Mouse (Mus musculus) heart, embryonic 11.5 days (tissue): ENCODE measurements around the gene Medag. TPM values are rescaled to one million over a fixed set of nuclear protein-coding genes. Genes with fewer than 3 reads are reported as not detected.

ENCODE experiments used
- ATAC-seq: fragments of 200-750 bp; cut with Nextera tagmentation; replicated peaks from 2 replicates; pipeline ENCODE4 v1.8.0; 2017; ENCODE audit warnings: moderate library complexity; ENCODE audit not compliant: insufficient number of reproducible peaks, low FRiP score, low TSS enrichment
- H3K27ac ChIP-seq: fragments of 300-500 bp; sonication (generic); 2 replicates; pipeline ENCODE4 v1.5.1; 2014; ENCODE audit warnings: mild to moderate bottlenecking, low read depth, low read length
- H3K27me3 ChIP-seq: fragments of 300-500 bp; sonication (generic); 2 replicates; pipeline ENCODE4 v1.6.1; 2014; ENCODE audit warnings: mild to moderate bottlenecking, low read length, mixed read lengths; ENCODE audit not compliant: control insufficient read depth, insufficient read depth
- H3K36me3 ChIP-seq: fragments of 300-500 bp; sonication (generic); 2 replicates; pipeline ENCODE4 v1.6.1; 2014; ENCODE audit warnings: mild to moderate bottlenecking, low read length, moderate library complexity, mixed read lengths; ENCODE audit not compliant: control insufficient read depth, insufficient read depth
- H3K4me1 ChIP-seq: fragments of 300-500 bp; sonication (generic); 2 replicates; pipeline ENCODE4 v1.6.1; 2014; ENCODE audit warnings: low read length; ENCODE audit not compliant: control insufficient read depth, insufficient read depth
- H3K4me2 ChIP-seq: fragments of 300-500 bp; sonication (generic); 2 replicates; pipeline ENCODE4 v1.6.1; 2014; ENCODE audit warnings: mild to moderate bottlenecking, moderate library complexity
- H3K4me3 ChIP-seq: fragments of 300-500 bp; sonication (generic); 2 replicates; pipeline ENCODE4 v1.5.1; 2014; ENCODE audit warnings: low read depth, low read length
- H3K9ac ChIP-seq: fragments of 300-500 bp; sonication (generic); 2 replicates; pipeline ENCODE4 v1.6.1; 2014; ENCODE audit warnings: mild to moderate bottlenecking, low read depth, low read length, moderate library complexity
- H3K9me3 ChIP-seq: fragments of 300-500 bp; sonication (generic); replicated peaks from 2 replicates; pipeline ENCODE4 v1.6.1; 2016; ENCODE audit warnings: low read length; ENCODE audit not compliant: control insufficient read depth
- WGBS: fragments of 180-500 bp; shearing (Covaris S2); extraction: QIAGEN DNeasy Blood & Tissue Kit; methylation state at CpG from one replicate; pipeline ENCODE4 v1.1.7; 2014; ENCODE audit not compliant: insufficient replicate concordance; 5-methylcytosine and 5-hydroxymethylcytosine counted together
- polyA plus RNA-seq: library from polyadenylated mRNA; unstranded; fragments of >200 nt; fragmentation: Nextera tagmentation; extraction: Ambion mirVana; gene quantifications from 2 replicates; pipeline ENCODE4 v1.2.1, GENCODE M21; 2014

Medag gene
- polyA plus RNA-seq, 1 experiment from 2014 or later = 0.96 TPM

DNA sequence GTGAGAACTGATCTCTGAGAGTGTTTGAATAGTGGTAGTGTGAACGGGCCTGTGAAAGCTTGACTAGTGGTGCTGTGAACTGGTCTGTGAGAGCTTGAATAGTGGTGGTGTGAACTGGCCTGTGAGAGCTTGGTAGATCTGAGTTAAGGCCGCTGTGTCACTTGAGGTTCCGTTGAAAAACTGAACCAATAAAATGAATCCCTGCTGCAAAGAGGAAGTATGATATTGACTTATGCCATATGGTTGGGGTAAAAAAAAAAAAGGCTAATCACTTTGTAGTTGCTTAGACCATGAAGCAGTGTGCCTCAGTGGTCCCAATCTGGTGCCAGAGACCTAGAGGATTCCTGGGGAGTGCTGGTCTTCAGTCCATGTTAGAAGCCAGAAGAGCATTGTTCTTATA is 2.0 kb upstream of the Medag start:
- Histone ChIP-seq H3K27me3 (peaks cover 14% of the 10 kb centered on the region), H3K36me3 (no peaks in the 10 kb centered on the region), H3K27ac (no peak overlapping the region), H3K9me3 (no peaks in the 10 kb centered on the region), H3K4me1 (0 out of 2 replicates have a peak, but pooled peaks cover 2% of the 10 kb centered on the region), H3K4me3 (no peak overlapping the region), H3K4me2 (no peak overlapping the region), H3K9ac (no peak overlapping the region)
- no peak for ATAC-seq
- WGBS = 82% methylated on average over 3 of the region's 3 CpGs

DNA sequence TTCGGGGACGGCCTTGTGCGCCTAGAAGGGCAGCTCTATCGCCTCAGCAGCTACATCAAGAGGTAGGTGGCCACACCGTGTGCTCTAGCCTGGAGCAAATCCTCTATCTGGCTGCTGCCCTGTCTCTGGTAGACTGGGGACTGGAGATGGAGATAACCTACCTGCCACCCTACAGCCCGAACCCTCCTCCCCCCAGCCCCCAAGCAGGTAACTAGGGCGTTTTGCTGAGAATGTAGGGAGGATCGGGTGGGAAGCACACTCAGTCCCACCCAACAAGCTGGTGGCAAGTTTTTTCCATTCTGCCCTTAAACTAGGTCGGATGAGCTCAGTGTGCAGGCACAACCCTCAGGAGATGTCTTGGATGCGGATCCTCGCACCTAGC is 636 bp downstream of the Medag start:
- H3K4me2 ChIP-seq = peak overlapping the region; percentile 84
- H3K9ac ChIP-seq = peak overlapping the region; percentile 69
- 0 out of 2 replicates have a peak, but pooled peaks cover 6% of the 10 kb centered on the region for H3K4me1 ChIP-seq
- ATAC-seq = no peak
- H3K27ac ChIP-seq = no peak overlapping the region
- WGBS = 30% methylated on average over 11 of the region's 11 CpGs
- H3K36me3 ChIP-seq = no peaks in the 10 kb centered on the region
- peak overlapping the region; percentile 40 for H3K4me3 ChIP-seq
- H3K27me3 ChIP-seq = peaks cover 14% of the 10 kb centered on the region
- no peaks in the 10 kb centered on the region for H3K9me3 ChIP-seq

DNA sequence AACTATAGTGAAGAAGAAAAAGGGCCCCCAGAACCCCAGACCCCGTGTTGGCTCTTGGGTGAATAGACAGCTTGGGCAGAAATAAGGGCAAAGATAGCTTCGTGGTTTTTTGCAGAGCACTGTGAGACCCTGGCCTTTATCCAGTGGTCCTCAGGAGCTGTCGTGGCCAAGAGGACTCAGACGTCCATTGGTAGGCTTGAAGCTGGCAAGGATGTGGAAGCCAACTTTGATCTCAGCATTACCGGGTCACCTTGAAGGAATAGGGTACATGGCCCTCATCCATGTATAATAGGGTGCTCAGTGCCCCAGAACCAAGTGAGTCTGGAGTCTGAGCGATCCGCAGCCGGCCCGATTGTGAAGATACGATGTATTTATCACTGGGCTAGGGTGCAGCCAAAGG is 1.1 kb downstream of the Medag start:
- Histone ChIP-seq H3K4me2 (no peak overlapping the region), H3K36me3 (no peaks in the 10 kb centered on the region), H3K9ac (no peak overlapping the region), H3K4me1 (0 out of 2 replicates have a peak, but pooled peaks cover 6% of the 10 kb centered on the region), H3K27ac (no peak overlapping the region), H3K27me3 (peaks cover 14% of the 10 kb centered on the region), H3K4me3 (no peak overlapping the region), H3K9me3 (no peaks in the 10 kb centered on the region)
- WGBS = 84% methylated on average over 10 of the region's 10 CpGs
- ATAC-seq = no peak

DNA sequence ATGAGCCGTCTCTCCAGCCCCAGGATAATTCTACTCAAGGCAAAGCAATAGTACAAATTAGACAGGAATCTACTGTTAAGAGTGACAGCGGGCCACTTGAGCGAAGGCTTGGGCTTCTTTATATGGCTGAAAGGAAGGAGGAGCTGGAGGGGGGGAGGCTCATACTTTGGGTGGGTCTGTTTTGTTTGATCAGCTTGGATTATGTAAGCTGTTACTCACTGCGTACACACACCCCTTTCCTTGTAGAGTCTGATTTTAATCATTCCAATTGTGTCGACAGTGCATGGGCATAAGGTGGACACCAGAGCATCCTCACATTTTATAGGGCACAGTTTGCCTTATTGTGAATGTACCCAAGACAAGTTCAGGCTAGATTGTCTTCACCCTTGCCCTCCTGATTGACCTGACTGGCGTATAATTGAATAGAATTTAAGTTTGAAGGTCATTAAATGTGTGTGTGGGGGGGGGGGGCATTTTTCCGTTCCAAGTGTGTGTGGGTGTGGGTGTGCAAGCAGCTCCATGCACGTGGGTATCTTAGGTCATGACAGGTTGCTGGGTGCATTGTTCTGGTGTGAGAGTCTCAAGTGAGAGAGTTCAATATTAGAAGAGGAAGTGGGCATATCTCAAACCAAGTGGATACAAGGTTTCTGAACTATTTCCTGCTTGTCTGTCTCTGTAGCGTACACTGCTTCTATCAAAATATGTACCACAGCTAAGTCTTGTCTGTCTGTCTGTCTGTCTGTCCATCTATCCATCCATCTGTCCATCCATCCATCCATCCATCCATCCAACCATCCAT is 3.0 kb downstream of the Medag start:
- H3K27ac ChIP-seq = no peak overlapping the region
- no peaks in the 10 kb centered on the region for H3K36me3 ChIP-seq
- H3K4me1 ChIP-seq = 0 out of 2 replicates have a peak, but pooled peaks cover 6% of the 10 kb centered on the region
- H3K27me3 ChIP-seq = peaks cover 14% of the 10 kb centered on the region
- no peak overlapping the region for H3K4me3 ChIP-seq
- no peak overlapping the region for H3K9ac ChIP-seq
- no peak overlapping the region for H3K4me2 ChIP-seq
- no peaks in the 10 kb centered on the region for H3K9me3 ChIP-seq
- WGBS = 75% methylated on average over 9 of the region's 9 CpGs
- ATAC-seq = no peak

DNA sequence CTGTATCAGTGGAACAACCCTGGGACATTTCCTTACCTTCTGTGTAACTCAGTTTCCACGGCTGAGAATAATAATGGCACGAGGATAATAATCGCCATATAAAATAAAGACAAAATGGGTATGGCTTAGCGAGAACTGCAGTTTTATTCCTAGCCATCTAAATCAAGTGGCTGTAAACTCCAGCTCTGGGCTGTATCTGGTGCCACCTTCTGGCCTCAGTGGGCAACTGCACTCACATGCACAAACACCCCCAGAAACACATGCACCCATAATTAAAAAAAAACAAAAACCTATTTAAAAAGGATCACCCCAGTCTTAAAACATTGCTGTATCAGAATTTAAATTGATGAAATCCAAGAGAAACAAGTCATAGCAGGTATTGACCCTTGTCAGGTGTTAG is 5.8 kb downstream of the Medag start:
- no peak overlapping the region for H3K9ac ChIP-seq
- no peaks in the 10 kb centered on the region for H3K9me3 ChIP-seq
- 85% methylated on average over 4 of the region's 4 CpGs for WGBS
- 0 out of 2 replicates have a peak, but pooled peaks cover 3% of the 10 kb centered on the region for H3K4me1 ChIP-seq
- H3K4me3 ChIP-seq = no peak overlapping the region
- H3K27ac ChIP-seq = no peak overlapping the region
- peaks cover 7% of the 10 kb centered on the region for H3K27me3 ChIP-seq
- H3K4me2 ChIP-seq = no peak overlapping the region
- no peak for ATAC-seq
- no peaks in the 10 kb centered on the region for H3K36me3 ChIP-seq

DNA sequence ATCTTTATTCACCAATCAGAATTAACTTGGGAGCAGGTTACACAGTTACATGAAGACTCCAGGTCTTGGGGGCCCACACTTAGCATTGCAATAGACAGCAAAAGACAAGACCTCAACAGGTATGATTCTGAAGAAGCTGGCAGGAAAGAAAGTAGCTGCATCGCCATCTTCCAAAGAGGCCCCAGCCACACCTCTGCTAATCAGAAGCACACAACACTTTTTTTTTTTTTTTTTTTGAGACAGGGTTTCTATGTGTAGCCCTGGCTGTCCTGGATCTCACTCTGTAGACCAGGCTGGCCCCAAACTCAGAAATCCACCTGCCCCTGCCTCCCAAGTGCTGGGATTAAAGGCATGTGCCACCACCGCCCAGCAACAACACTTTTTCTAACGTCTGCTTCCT is 15.0 kb downstream of the Medag start:
- Histone ChIP-seq H3K9me3 (no peaks in the 10 kb centered on the region), H3K4me2 (no peak overlapping the region), H3K27ac (no peak overlapping the region), H3K9ac (no peak overlapping the region), H3K27me3 (no peaks in the 10 kb centered on the region), H3K4me1 (peaks cover 11% of the 10 kb centered on the region), H3K36me3 (no peaks in the 10 kb centered on the region), H3K4me3 (no peak overlapping the region)
- 82% methylated on average over 3 of the region's 3 CpGs for WGBS
- no peak for ATAC-seq

DNA sequence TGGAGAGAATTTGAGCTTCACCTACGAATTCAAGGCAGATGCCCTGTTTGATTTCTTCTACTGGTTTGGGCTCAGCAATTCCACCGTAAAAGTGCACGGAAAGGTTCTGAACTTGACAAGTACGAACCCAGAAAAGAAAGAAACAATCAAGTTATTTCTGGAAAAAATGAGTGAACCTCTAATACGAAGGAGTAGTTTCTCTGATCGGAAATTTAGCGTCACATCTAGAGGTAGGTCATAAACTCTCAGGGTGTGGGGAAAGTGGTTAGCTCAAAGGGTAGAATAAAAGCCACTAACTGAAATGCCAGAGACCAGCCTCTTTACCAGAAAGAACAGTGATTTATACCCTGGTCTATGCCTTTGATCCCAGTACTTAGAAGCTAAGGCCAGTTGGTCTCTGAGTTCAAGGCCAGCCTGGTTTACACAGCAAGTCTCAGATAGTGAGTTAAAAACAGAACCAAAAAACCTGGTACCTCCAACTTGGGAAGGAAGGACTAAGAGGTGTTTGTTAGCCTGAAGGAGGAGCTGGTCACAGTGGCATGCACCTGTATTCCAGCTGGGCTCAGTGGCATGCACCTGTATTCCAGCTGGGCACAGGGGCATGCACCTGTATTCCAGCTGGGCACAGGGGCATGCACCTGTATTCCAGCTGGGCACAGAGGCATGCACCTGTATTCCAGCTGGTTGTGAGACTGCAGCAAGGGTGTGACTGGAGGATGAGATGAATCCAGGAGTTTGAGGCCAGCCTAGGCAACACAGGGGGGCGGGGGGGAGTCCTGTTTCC is 15.9 kb downstream of the Medag start:
- Histone ChIP-seq H3K27ac (no peak overlapping the region), H3K4me3 (no peak overlapping the region), H3K9ac (no peak overlapping the region), H3K27me3 (no peaks in the 10 kb centered on the region), H3K9me3 (no peaks in the 10 kb centered on the region), H3K4me2 (no peak overlapping the region), H3K36me3 (no peaks in the 10 kb centered on the region), H3K4me1 (peaks cover 11% of the 10 kb centered on the region)
- ATAC-seq = no peak
- WGBS = 85% methylated on average over 8 of the region's 8 CpGs

DNA sequence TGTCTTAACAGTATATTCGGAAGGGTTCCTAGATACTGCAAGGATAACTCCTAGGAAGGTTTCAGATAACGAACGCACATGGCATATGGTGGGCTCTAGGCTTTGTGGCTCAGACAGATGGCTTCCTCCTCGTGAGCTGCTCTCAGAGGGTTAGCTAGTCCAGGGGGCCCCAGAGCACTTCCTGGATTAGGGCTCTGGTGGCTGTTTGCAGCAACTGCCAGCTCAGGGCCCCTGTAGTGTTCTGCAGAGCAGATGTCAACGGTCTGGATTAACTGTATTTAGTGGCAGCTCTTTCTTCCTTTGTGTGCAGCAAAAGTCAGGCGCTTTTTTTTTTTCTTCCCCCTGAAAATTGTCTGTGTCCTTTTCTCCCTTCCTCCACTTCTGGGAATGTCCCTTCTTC is 16.8 kb downstream of the Medag start:
- Histone ChIP-seq H3K4me2 (peak overlapping the region; percentile 27), H3K4me3 (no peak overlapping the region), H3K27ac (peak overlapping the region; percentile 60), H3K36me3 (no peaks in the 10 kb centered on the region), H3K9ac (peak overlapping the region; percentile 25; the same call in 1 of the 2 replicates), H3K4me1 (peaks cover 11% of the 10 kb centered on the region), H3K27me3 (no peaks in the 10 kb centered on the region), H3K9me3 (no peaks in the 10 kb centered on the region)
- 3% methylated on average over 6 of the region's 6 CpGs for WGBS
- ATAC-seq = peak; percentile 63; the same call in 1 of the 2 replicates
